Comparison of ENCODE assay signal across 8 mouse cellular contexts in the genomic region with DNA sequence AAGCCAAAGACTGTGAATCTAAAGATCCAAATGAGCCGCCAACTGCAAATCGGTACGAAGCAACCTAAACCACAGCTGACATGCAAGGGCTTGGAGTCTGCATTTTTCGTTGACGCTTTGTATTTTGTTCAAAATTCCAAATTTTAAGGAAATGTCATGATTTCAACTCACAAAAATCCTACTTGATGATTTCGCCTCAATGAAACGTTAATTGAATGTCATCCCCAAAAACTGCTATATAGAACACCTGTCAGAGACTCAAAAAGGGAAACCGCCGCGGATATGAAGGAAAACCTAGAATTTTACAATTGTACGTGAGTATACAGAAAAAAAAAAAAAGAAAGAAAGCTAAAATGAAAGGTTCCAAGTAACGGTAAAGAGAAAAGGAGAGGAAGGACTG. TPM values are rescaled to one million over a fixed set of nuclear protein-coding genes. Genes with fewer than 3 reads are reported as not detected.
DNase-seq lines count a peak whose midpoint lies in the region; ATAC-seq lines count a peak whose summit lies in the region.

No protein-coding gene starts in this region.

- 22% methylated on average over 12 of the region's 12 CpGs for WGBS in limb, embryonic 13.5 days
- 21% methylated on average over 12 of the region's 12 CpGs for WGBS in stomach, embryonic 14.5 days

- no peaks in the 10 kb centered on the region for H3K27me3 ChIP-seq in megakaryocyte, embryonic 14.5 days (replicated peaks)
- H3K27me3 ChIP-seq in limb, embryonic 13.5 days = no peaks in the 10 kb centered on the region
- H3K27me3 ChIP-seq in stomach, embryonic 14.5 days (ENCODE audit: control insufficient read depth, insufficient read depth, low read length) = no peaks in the 10 kb centered on the region

- peak; percentile 6 for DNase-seq in CD4-positive, CD25-positive, alpha-beta regulatory T cell, adult 2 months (ENCODE audit: low read depth, low spot score)
- DNase-seq in ovary, postnatal 10 days (ENCODE audit: low spot score) = no peak
- no peak for DNase-seq in kidney, adult 11 months

- H3K4me2 ChIP-seq in limb, embryonic 13.5 days (replicated peaks) = peak overlapping the region; percentile 65
- H3K4me2 ChIP-seq in stomach, embryonic 14.5 days (replicated peaks; ENCODE audit: low read depth, low read length) = peak overlapping the region; percentile 57

- peak overlapping the region; percentile 94 for H3K4me3 ChIP-seq in megakaryocyte, embryonic 14.5 days (replicated peaks)
- peak overlapping the region; percentile 92 for H3K4me3 ChIP-seq in limb, embryonic 13.5 days
- H3K4me3 ChIP-seq in stomach, embryonic 14.5 days (ENCODE audit: low read depth, low read length) = peak overlapping the region; percentile 87

- H3K9ac ChIP-seq in limb, embryonic 13.5 days = peak overlapping the region; percentile 93
- H3K9ac ChIP-seq in stomach, embryonic 14.5 days (replicated peaks; ENCODE audit: low read depth, low read length) = peak overlapping the region; percentile 87; the same call in 1 of the 2 replicates

- H3K36me3 ChIP-seq in megakaryocyte, embryonic 14.5 days (replicated peaks; ENCODE audit: low read length) = peaks cover 41% of the 10 kb centered on the region
- H3K36me3 ChIP-seq in limb, embryonic 13.5 days = peaks cover 34% of the 10 kb centered on the region
- peaks cover 24% of the 10 kb centered on the region for H3K36me3 ChIP-seq in stomach, embryonic 14.5 days (ENCODE audit: control insufficient read depth, insufficient read depth, low read length)

- H3K9me3 ChIP-seq in megakaryocyte, embryonic 14.5 days = no peaks in the 10 kb centered on the region
- no peaks in the 10 kb centered on the region for H3K9me3 ChIP-seq in limb, embryonic 13.5 days
- no peaks in the 10 kb centered on the region for H3K9me3 ChIP-seq in stomach, embryonic 14.5 days (ENCODE audit: control insufficient read depth, low read depth, low read length)

- peaks cover 19% of the 10 kb centered on the region for H3K4me1 ChIP-seq in megakaryocyte, embryonic 14.5 days
- peaks cover 32% of the 10 kb centered on the region for H3K4me1 ChIP-seq in limb, embryonic 13.5 days
- peaks cover 7% of the 10 kb centered on the region; the same call in 1 of the 2 replicates for H3K4me1 ChIP-seq in stomach, embryonic 14.5 days (ENCODE audit: control insufficient read depth, insufficient read depth, low read length)

- no peak for ATAC-seq in CD4-positive, CD25-positive, alpha-beta regulatory T cell, adult 4 months
- no peak for ATAC-seq in megakaryocyte, adult 5-6 weeks (ENCODE audit: poor library complexity, severe bottlenecking)
- ATAC-seq in limb, embryonic 13.5 days (ENCODE audit: low FRiP score, low read depth) = no peak
- ATAC-seq in stomach, embryonic 14.5 days (ENCODE audit: insufficient number of reproducible peaks, insufficient read depth, low FRiP score, low read depth) = no peak

- no peak overlapping the region for H3K27ac ChIP-seq in limb, embryonic 13.5 days
- no peak overlapping the region for H3K27ac ChIP-seq in stomach, embryonic 14.5 days (ENCODE audit: low read length)

RNA-seq across cellular contexts. Expression of gene Psip1, which starts 1.0 kb away (rescaled TPM):
- polyA plus RNA-seq in CD4-positive, CD25-positive, alpha-beta regulatory T cell, adult 4 months (2017; shearing (Covaris generic)) = 10 to 100 TPM; 66.0 to 83.8 TPM
- polyA plus RNA-seq in megakaryocyte, embryonic 14.5 days (2012; ENCODE audit: insufficient read depth, low replicate concordance) = 18.4 and 25.6 TPM in 2 replicates
- 94.4 and 96.0 TPM in 2 replicates for total RNA-seq in megakaryocyte, adult 5-6 weeks (2015)
- total RNA-seq in megakaryocyte, adult 5-6 weeks (2017) = 109 and 111 TPM in 2 replicates
- polyA plus RNA-seq in limb, embryonic 13.5 days (2015; fragmentation: Nextera tagmentation; extraction: Ambion mirVana) = 156 and 159 TPM in 2 replicates
- 137 and 148 TPM in 2 replicates for polyA plus RNA-seq in stomach, embryonic 14.5 days (2014; fragmentation: Nextera tagmentation; extraction: Ambion mirVana)

RNA-seq across cellular contexts. Expression of gene Ccdc171, which starts 40.1 kb away (rescaled TPM):
- 10 to 100 TPM; 16.3 to 19.5 TPM for polyA plus RNA-seq in CD4-positive, CD25-positive, alpha-beta regulatory T cell, adult 4 months (2017; shearing (Covaris generic))
- 0.62 TPM in 1 of 2 replicates, not detected in the other for polyA plus RNA-seq in megakaryocyte, embryonic 14.5 days (2012; ENCODE audit: insufficient read depth, low replicate concordance)
- total RNA-seq in megakaryocyte, adult 5-6 weeks (2015) = 2.8 and 4.9 TPM in 2 replicates
- 4.8 and 7.1 TPM in 2 replicates for total RNA-seq in megakaryocyte, adult 5-6 weeks (2017)
- polyA plus RNA-seq in limb, embryonic 13.5 days (2015; fragmentation: Nextera tagmentation; extraction: Ambion mirVana) = 4.2 and 4.6 TPM in 2 replicates
- 5.2 and 6.5 TPM in 2 replicates for polyA plus RNA-seq in stomach, embryonic 14.5 days (2014; fragmentation: Nextera tagmentation; extraction: Ambion mirVana)
